Mouse (Mus musculus) CH12.LX (cell line): ENCODE results near the gene Tmem206.

Experiments used
- MAX ChIP-seq: IDR thresholded peaks from 2 replicates; pipeline ENCODE4 v1.6.1; 2011; ENCODE audit warnings: low read length, improper control_type of control experiment
- NELFE ChIP-seq: IDR thresholded peaks from 2 replicates; pipeline ENCODE4 v1.6.1; 2011; ENCODE audit warnings: low read depth, low read length, improper control_type of control experiment
- SMC3 ChIP-seq: IDR thresholded peaks from 2 replicates; pipeline ENCODE4 v1.6.1; 2011; ENCODE audit warnings: low read depth, low read length, improper control_type of control experiment
- USF2 ChIP-seq: conservative IDR thresholded peaks from 2 replicates; pipeline ENCODE4 v1.6.1; 2011; ENCODE audit warnings: low read depth, low read length, improper control_type of control experiment

DNA sequence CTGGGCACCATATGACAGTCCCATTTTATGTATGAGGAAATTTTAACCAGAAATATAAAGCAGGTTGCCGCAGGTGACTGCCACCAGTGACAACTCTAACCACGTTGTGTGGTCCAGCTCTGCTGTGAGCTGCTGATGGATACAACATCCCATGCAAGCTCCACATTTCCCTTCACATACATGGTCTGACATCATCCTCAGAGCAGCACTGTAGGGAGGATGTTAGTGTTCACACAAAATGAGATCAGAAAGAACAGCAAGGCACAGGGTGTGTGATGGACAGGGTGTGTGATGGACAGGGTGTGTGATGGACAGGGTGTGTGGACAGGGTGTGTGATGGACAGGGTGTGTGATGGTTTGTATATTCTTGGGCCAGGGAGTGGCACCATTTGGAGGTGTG, 32.7 kb upstream of the Tmem206 start:
- TF ChIP-seq USF2 = no peak
- no peak for TF ChIP-seq NELFE
- TF ChIP-seq SMC3 = no peak
- TF ChIP-seq MAX = no peak
